Mouse (Mus musculus) adipocyte (in vitro differentiated cells): Measurements from ENCODE around the gene Kcnma1.

Experiments used
- DNase-seq: peaks from one replicate; pipeline ENCODE4 v3.0.0-alpha.2; 2016; ENCODE audit warnings: low spot score

Kcnma1 gene

DNA sequence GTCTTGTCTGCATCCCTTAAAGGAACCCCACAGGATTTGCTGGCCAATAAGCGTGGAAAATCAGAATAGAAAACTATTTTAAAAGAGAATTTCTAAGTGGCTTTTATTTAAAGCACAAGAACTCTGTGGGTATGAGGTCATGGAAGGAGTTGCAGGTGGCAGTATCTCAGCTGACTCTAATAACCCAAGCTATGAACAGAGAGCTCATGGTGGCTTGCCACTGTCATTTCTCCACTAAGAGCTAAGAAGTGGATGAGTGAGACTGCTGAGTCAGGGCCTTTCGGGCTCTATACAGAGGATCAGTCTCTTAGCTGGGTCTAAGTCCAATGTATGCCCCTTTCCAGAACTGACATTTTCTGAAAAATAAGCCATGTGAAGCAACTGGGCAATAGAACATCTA lies 713.8 kb downstream of the Kcnma1 start:
- no peak for DNase-seq

DNA sequence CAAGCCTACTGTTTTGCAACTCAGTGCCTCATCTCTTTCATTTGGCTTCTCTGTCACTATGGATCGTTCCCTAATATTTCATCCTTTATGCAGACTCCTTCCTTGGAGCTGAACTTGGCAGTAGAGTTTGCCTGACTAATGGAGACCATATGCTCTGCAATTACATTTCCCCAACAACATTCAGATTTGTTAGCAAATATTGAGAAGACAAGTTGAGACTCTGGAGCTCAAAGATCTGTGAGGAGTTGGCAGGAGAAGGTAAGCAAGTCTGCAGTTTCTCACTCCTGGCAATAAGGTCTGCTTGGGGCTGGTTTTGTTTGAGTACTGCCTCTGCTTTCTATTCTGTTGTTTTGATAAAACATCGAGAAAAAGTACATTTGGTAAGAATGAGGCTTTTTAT lies 723.7 kb downstream of the Kcnma1 start:
- DNase-seq = peak; percentile 49

GRCm38 (mm10) chr14:23266554-23267309 lies 747.6 kb downstream of the Kcnma1 start:
- DNase-seq = no peak

GRCm38 (mm10) chr14:23253154-23253553 lies 761.1 kb downstream of the Kcnma1 start:
- DNase-seq = no peak

- no peak for DNase-seq
These were observed 769.8 kb downstream of the Kcnma1 start for GRCm38 (mm10) chr14:23244446-23244845.

DNA sequence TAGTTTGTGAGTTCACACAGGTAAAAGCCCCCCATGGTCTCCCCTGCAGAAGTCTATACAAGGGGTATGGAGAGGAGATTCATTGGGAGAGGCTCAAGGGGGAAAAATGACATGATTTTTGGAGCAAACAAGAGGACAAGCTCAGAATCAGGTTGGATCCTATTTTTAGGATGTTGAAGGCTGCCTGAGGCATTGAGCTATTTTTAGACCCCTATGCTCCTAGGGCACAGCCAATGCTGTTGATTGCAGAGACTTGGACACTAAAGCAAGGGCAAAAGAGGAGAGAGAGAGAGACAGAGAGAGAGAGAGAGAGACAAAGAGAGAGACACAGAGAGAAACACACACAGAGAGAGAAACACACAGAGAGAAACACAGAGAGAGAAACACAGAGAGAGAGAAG lies 770.4 kb downstream of the Kcnma1 start:
- DNase-seq = peak; percentile 24
